Mouse (Mus musculus) MEL (cell line): Measurements from ENCODE around the gene Gm20388. TPM values are rescaled to one million over a fixed set of nuclear protein-coding genes. Genes with fewer than 3 reads are reported as not detected.

Experiments used
- DNase-seq: peaks from one replicate; pipeline ENCODE4 v3.0.0; 2011; ENCODE audit warnings: low read depth, low spot score
- H3K27ac ChIP-seq: 2 replicates; pipeline ENCODE4 v1.5.1; 2012; ENCODE audit warnings: low read depth, mild to moderate bottlenecking, control low read depth, low read length, moderate library complexity; ENCODE audit not compliant: control insufficient read depth
- H3K27me3 ChIP-seq, 2 experiments: fragments of 150-350 bp in 1 of 2; sonication (generic) in 1 of 2; 2 replicates each; pipeline ENCODE4 v1.6.1; 2012; ENCODE audit warnings: low read length in 2 of 2, mild to moderate bottlenecking in 2 of 2, improper control_type of control experiment in 1 of 2, moderate library complexity in 1 of 2; ENCODE audit not compliant: insufficient read depth in 2 of 2, control insufficient read depth in 1 of 2
- H3K36me3 ChIP-seq, 2 experiments: 2 replicates each; pipeline ENCODE4 v1.6.1; 2012 to 2014; ENCODE audit warnings: low read length in 2 of 2, improper control_type of control experiment in 1 of 2, inconsistent platforms in 1 of 2, mild to moderate bottlenecking in 1 of 2; ENCODE audit not compliant: insufficient read depth in 2 of 2, control insufficient read depth in 1 of 2
- H3K4me1 ChIP-seq, 2 experiments: fragments of 150-350 bp in 1 of 2; sonication (generic) in 1 of 2; 2 replicates each; pipeline ENCODE4 v1.6.1; 2012; ENCODE audit warnings: low read length in 2 of 2, improper control_type of control experiment in 1 of 2, mild to moderate bottlenecking in 1 of 2; ENCODE audit not compliant: insufficient read depth in 2 of 2, control insufficient read depth in 1 of 2
- H3K4me3 ChIP-seq, 2 experiments: fragments of 150-350 bp in 1 of 2; sonication (generic) in 1 of 2; 2 replicates each; pipeline ENCODE4 v1.5.1; 2012; ENCODE audit warnings: low read depth in 2 of 2, low read length in 2 of 2, mild to moderate bottlenecking in 2 of 2, moderate library complexity in 2 of 2, control low read depth in 1 of 2, improper control_type of control experiment in 1 of 2; ENCODE audit not compliant: control insufficient read depth in 1 of 2, insufficient read depth in 1 of 2
- H3K79me2 ChIP-seq: 2 replicates; pipeline ENCODE4 v1.6.1; 2012; ENCODE audit warnings: mild to moderate bottlenecking, low read length, moderate library complexity; ENCODE audit not compliant: control insufficient read depth, poor library complexity, insufficient read depth
- H3K9ac ChIP-seq: 2 replicates; pipeline ENCODE4 v1.6.1; 2012; ENCODE audit warnings: low read depth, mild to moderate bottlenecking, control low read depth, low read length, moderate library complexity; ENCODE audit not compliant: control insufficient read depth, poor library complexity, severe bottlenecking
- H3K9me3 ChIP-seq: fragments of 150-350 bp; sonication (generic); replicated peaks from 2 replicates; pipeline ENCODE4 v1.6.1; 2012; ENCODE audit warnings: mild to moderate bottlenecking, low read length, improper control_type of control experiment, moderate library complexity; ENCODE audit not compliant: insufficient read depth
- BHLHE40 ChIP-seq: IDR thresholded peaks from 2 replicates; pipeline ENCODE4 v1.6.1; 2012; ENCODE audit warnings: low read depth, mild to moderate bottlenecking, inconsistent platforms, low read length, improper control_type of control experiment, borderline replicate concordance
- CHD2 ChIP-seq: IDR thresholded peaks from 2 replicates; pipeline ENCODE4 v1.6.1; 2011; ENCODE audit warnings: low read length, improper control_type of control experiment
- E2F4 ChIP-seq: IDR thresholded peaks from 2 replicates; pipeline ENCODE4 v1.6.1; 2011; ENCODE audit warnings: low read depth, low read length, improper control_type of control experiment, borderline replicate concordance
- ETS1 ChIP-seq: IDR thresholded peaks from 2 replicates; pipeline ENCODE4 v1.6.1; 2012; ENCODE audit warnings: low read depth, mild to moderate bottlenecking, inconsistent platforms, low read length, improper control_type of control experiment, moderate library complexity
- GABPA ChIP-seq: IDR thresholded peaks from 2 replicates; pipeline ENCODE4 v1.6.1; 2012; ENCODE audit warnings: low read depth, mild to moderate bottlenecking, inconsistent platforms, low read length, improper control_type of control experiment, moderate library complexity
- GATA1 ChIP-seq: IDR thresholded peaks from 2 replicates; pipeline ENCODE4 v1.6.1; 2011; ENCODE audit warnings: low read depth, low read length, improper control_type of control experiment
- HCFC1 ChIP-seq: IDR thresholded peaks from 2 replicates; pipeline ENCODE4 v1.6.1; 2012; ENCODE audit warnings: low read depth, mild to moderate bottlenecking, inconsistent platforms, low read length, improper control_type of control experiment, moderate library complexity
- KAT2A ChIP-seq: conservative IDR thresholded peaks from 2 replicates; pipeline ENCODE4 v1.6.1; 2012; ENCODE audit warnings: low read depth, low read length, improper control_type of control experiment, inconsistent platforms
- MAX ChIP-seq: IDR thresholded peaks from 2 replicates; pipeline ENCODE4 v1.6.1; 2011; ENCODE audit warnings: low read length, improper control_type of control experiment
- MEF2A ChIP-seq: IDR thresholded peaks from 2 replicates; pipeline ENCODE4 v1.6.1; 2014; ENCODE audit warnings: low read depth, mild to moderate bottlenecking, inconsistent platforms, low read length, improper control_type of control experiment; ENCODE audit not compliant: poor library complexity, insufficient replicate concordance, severe bottlenecking; ENCODE audit errors: extremely low read depth
- NELFE ChIP-seq: IDR thresholded peaks from 2 replicates; pipeline ENCODE4 v1.6.1; 2011; ENCODE audit warnings: low read depth, low read length, improper control_type of control experiment
- POLR2A ChIP-seq, 2 experiments: IDR thresholded peaks; 2 replicates each; pipeline ENCODE4 v1.6.1; 2011 to 2012; ENCODE audit warnings: low read length in 2 of 2, mild to moderate bottlenecking in 2 of 2, control low read depth in 1 of 2, improper control_type of control experiment in 1 of 2, low read depth in 1 of 2, moderate library complexity in 1 of 2; ENCODE audit not compliant: control insufficient read depth in 1 of 2, insufficient read depth in 1 of 2, poor library complexity in 1 of 2
- POLR2AphosphoS2 ChIP-seq: IDR thresholded peaks from 2 replicates; pipeline ENCODE4 v1.6.1; 2011; ENCODE audit warnings: low read length, improper control_type of control experiment
- POLR2AphosphoS5 ChIP-seq: IDR thresholded peaks from 2 replicates; pipeline ENCODE4 v1.6.1; 2012; ENCODE audit warnings: low read depth, borderline replicate concordance, mild to moderate bottlenecking, inconsistent platforms, low read length, moderate library complexity, mixed read lengths
- SIN3A ChIP-seq: IDR thresholded peaks from 2 replicates; pipeline ENCODE4 v1.6.1; 2012; ENCODE audit warnings: low read length, improper control_type of control experiment, inconsistent platforms
- SMC3 ChIP-seq: IDR thresholded peaks from 2 replicates; pipeline ENCODE4 v1.6.1; 2011; ENCODE audit warnings: low read depth, low read length, improper control_type of control experiment
- TBP ChIP-seq: IDR thresholded peaks from 2 replicates; pipeline ENCODE4 v1.8.0; 2011; ENCODE audit warnings: low read depth, low read length, improper control_type of control experiment
- UBTF ChIP-seq: IDR thresholded peaks from 2 replicates; pipeline ENCODE4 v1.6.1; 2012; ENCODE audit warnings: low read depth, mild to moderate bottlenecking, inconsistent platforms, low read length, improper control_type of control experiment, moderate library complexity, borderline replicate concordance; ENCODE audit not compliant: insufficient read depth
- USF2 ChIP-seq, 2 experiments: IDR thresholded peaks; 2 replicates each; pipeline ENCODE4 v1.6.1; 2011 to 2012; ENCODE audit warnings: improper control_type of control experiment in 2 of 2, low read length in 2 of 2, borderline replicate concordance in 1 of 2, inconsistent platforms in 1 of 2, low read depth in 1 of 2, mild to moderate bottlenecking in 1 of 2; ENCODE audit not compliant: insufficient read depth in 1 of 2
- ZKSCAN1 ChIP-seq: IDR thresholded peaks from 2 replicates; pipeline ENCODE4 v1.6.1; 2012; ENCODE audit warnings: low read depth, mild to moderate bottlenecking, inconsistent platforms, low read length, improper control_type of control experiment, moderate library complexity
- polyA plus RNA-seq, 2 experiments: library from polyadenylated mRNA; stranded (reverse) in 1 of 2; unstranded in 1 of 2; fragments of >175 nt in 1 of 2; fragments of >200 nt in 1 of 2; gene quantifications; 2 replicates each; pipeline versions ENCODE4 v1.2.1 to v1.2.4; 2012; ENCODE audit warnings: low replicate concordance in 2 of 2, low read depth in 1 of 2; ENCODE audit not compliant: insufficient read length in 2 of 2, insufficient read depth in 1 of 2, missing spikeins in 1 of 2
- total RNA-seq: library from RNA; depleted of rRNA; stranded (reverse); fragments of 300-350 nt; gene quantifications from 2 replicates; pipeline ENCODE4 v1.2.3, GENCODE M21; 2012

Gm20388 gene
- total and polyA plus RNA-seq, 3 experiments = 11.1 to 17.8 TPM; not detected in 1

DNA sequence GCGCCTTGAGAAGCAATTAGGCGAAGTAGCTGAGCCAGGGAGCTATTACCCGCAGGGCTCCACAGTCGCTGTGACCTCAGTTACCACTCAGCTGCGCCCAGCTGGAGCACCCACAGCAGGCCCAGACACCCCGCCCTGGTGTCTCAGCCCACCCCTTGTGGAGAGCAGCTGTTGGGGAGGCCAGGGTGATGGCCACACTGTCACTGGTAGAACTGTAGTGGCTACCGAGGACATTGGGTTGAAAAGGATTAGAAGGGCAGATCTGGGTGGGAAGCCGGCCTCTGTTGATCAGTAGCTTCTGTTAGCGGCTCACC lies 1853.0 kb downstream of the Gm20388 start:
- Histone ChIP-seq H3K27ac (no peak overlapping the region), H3K27me3 (no peaks in the 10 kb centered on the region), H3K4me1 (no peaks in the 10 kb centered on the region), H3K36me3 (no peaks in the 10 kb centered on the region), H3K79me2 (no peaks in the 10 kb centered on the region), H3K4me3 (no peak overlapping the region), H3K9ac (no peak overlapping the region), H3K9me3 (no peaks in the 10 kb centered on the region)
- DNase-seq = no peak
- no peak for TF ChIP-seq KAT2A
- TF ChIP-seq TBP = no peak

DNA sequence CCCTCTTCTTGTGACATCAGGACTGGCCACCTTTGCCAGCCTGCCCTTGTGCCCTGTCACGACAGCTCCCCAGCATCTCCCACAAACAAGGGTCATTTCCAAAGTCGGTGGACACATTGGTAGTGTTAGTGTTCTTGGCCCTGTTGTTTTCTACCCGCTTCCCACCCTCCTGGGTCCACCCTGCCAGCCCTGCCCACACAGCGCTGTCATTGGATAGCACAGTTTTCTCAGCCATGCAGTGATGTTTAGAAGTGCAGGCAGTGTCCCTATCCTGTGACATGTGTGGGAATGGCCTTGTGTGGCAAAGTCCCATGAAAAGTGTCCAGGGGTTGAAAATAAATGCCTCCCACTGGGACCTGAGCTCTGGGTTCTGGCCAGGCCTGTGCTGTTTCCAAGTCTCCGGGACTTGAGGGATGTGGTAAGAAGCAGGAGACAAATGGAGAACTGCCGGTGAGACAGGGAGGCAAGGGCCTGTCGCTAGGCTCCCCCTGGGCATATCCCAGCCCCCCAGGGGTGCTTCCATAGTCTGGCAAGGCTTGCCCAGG lies 1855.0 kb downstream of the Gm20388 start:
- DNase-seq = no peak
- Histone ChIP-seq H3K9ac (no peak overlapping the region), H3K4me3 (no peak overlapping the region), H3K4me1 (no peaks in the 10 kb centered on the region), H3K27ac (no peak overlapping the region), H3K9me3 (no peaks in the 10 kb centered on the region), H3K27me3 (no peaks in the 10 kb centered on the region), H3K36me3 (no peaks in the 10 kb centered on the region), H3K79me2 (no peaks in the 10 kb centered on the region)
- TF ChIP-seq POLR2AphosphoS2 (no peak), GATA1 (no peak)

DNA sequence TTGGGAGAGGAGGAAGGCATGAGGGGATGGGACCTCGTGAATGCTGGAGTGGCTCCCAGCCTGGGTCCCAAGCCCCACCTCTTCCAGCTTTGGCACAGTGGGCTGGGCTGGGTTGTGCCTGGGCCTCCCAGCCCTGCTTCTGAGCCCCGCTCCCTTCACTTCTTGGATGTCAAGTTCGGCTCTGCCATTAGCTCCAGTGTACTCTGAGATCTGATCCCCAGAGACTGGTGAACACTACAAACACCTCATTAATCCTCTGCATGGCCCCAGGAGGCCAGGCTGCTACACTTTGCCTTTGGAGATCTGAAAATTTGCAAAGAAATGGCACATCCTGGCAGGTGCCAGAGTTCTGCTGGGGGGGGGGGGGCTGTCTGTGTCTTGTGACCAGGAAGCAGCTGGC lies 1858.5 kb downstream of the Gm20388 start:
- Histone ChIP-seq H3K36me3 (no peaks in the 10 kb centered on the region), H3K27ac (no peak overlapping the region), H3K79me2 (no peaks in the 10 kb centered on the region), H3K9me3 (no peaks in the 10 kb centered on the region)
- no peak for DNase-seq
- TF ChIP-seq GABPA (no peak), ZKSCAN1 (no peak), USF2 (IDR thresholded peaks at IDR 0.05; ENCODE audit: borderline replicate concordance in 1 of 2, insufficient read depth in 1 of 2, low read depth in 1 of 2, low read length in 2 of 2) (no peak), CHD2 (no peak), BHLHE40 (no peak), MEF2A (no peak), GATA1 (no peak), MAX (no peak), SIN3A (no peak), KAT2A (no peak), POLR2AphosphoS2 (no peak), ETS1 (no peak), E2F4 (no peak), POLR2AphosphoS5 (no peak), POLR2A (IDR thresholded peaks at IDR 0.05; ENCODE audit: control insufficient read depth in 1 of 2, insufficient read depth in 1 of 2, low read depth in 1 of 2, low read length in 2 of 2, poor library complexity in 1 of 2) (no peak), UBTF (no peak), SMC3 (no peak), NELFE (no peak), HCFC1 (no peak)
- TF ChIP-seq, all 39 proteins: peak for 0
- no peaks in the 10 kb centered on the region for H3K4me1 ChIP-seq
- no peak overlapping the region for H3K9ac ChIP-seq
- no peak overlapping the region for H3K4me3 ChIP-seq
- H3K27me3 ChIP-seq = no peaks in the 10 kb centered on the region
